Mouse (Mus musculus) T-helper 17 cell (primary cell): ENCODE measurements at regions not wholly inside any gene's neighbourhood (a gene's known extent, or its start where the extent isn't known, plus 50 kb on each side); places are given as distances from the start of the nearest gene placed in this dataset.

Experiments used
- in situ Hi-C, 2 experiments: fragments of 300-600 bp; cut with MboI, MseI; formaldehyde crosslinking; loops; 1 replicate in 1 of 2; 2 replicates in 1 of 2; pipeline ENCODE4 v1.15.1; 2025; ENCODE audit warnings: high pct_unique_total_duplicates in 2 of 2

GRCm38 (mm10) chr6:89251641-89252040, 110.8 kb downstream of the Plxna1 start:
- in situ Hi-C loops: no loop called here

GRCm38 (mm10) chr6:89256022-89256421, 106.4 kb downstream of the Plxna1 start:
- in situ Hi-C loops: no loop called here

- in situ Hi-C loops: no loop called here
Measured at GRCm38 (mm10) chr6:89256630-89257292, 105.7 kb downstream of the Plxna1 start.

GRCm38 (mm10) chr6:89257416-89257815, 105.0 kb downstream of the Plxna1 start:
- in situ Hi-C loops: no loop called here

- in situ Hi-C loops: no loop called here
Measured at GRCm38 (mm10) chr6:89258140-89258539, 104.3 kb downstream of the Plxna1 start.

GRCm38 (mm10) chr6:89259406-89259994, 102.9 kb downstream of the Plxna1 start:
- in situ Hi-C loops: no loop called here

GRCm38 (mm10) chr6:89262958-89263357, 99.5 kb downstream of the Plxna1 start:
- in situ Hi-C loops: no loop called here

GRCm38 (mm10) chr6:89265296-89265695, 97.1 kb downstream of the Plxna1 start:
- in situ Hi-C loops: no loop called here
